Mouse (Mus musculus): ENCODE results near the gene Tmem170b. TPM values are rescaled to one million over a fixed set of nuclear protein-coding genes. Genes with fewer than 3 reads are reported as not detected.

Gene Tmem170b
- total RNA-seq, 1 experiment from 2014 or later = 16.2 TPM

GRCm38 (mm10) chr13:41606081-41607000 lies 634 bp downstream of the Tmem170b start:
- ATAC-seq (replicated peaks in 1 of 2; ENCODE audit: insufficient read depth in 1 of 2, low FRiP score in 2 of 2, low TSS enrichment in 1 of 2, low read depth in 1 of 2, poor library complexity in 2 of 2, severe bottlenecking in 2 of 2) = no peak

GRCm38 (mm10) chr13:41607589-41607988 lies 1.9 kb downstream of the Tmem170b start:
- ATAC-seq (replicated peaks in 1 of 2; ENCODE audit: insufficient read depth in 1 of 2, low FRiP score in 2 of 2, low TSS enrichment in 1 of 2, low read depth in 1 of 2, poor library complexity in 2 of 2, severe bottlenecking in 2 of 2) = no peak

- no peak for ATAC-seq (replicated peaks in 1 of 2; ENCODE audit: insufficient read depth in 1 of 2, low FRiP score in 2 of 2, low TSS enrichment in 1 of 2, low read depth in 1 of 2, poor library complexity in 2 of 2, severe bottlenecking in 2 of 2)
Observed at GRCm38 (mm10) chr13:41608559-41608958, 2.9 kb downstream of the Tmem170b start.

GRCm38 (mm10) chr13:41611046-41611445 lies 5.3 kb downstream of the Tmem170b start:
- ATAC-seq (replicated peaks in 1 of 2; ENCODE audit: insufficient read depth in 1 of 2, low FRiP score in 2 of 2, low TSS enrichment in 1 of 2, low read depth in 1 of 2, poor library complexity in 2 of 2, severe bottlenecking in 2 of 2) = no peak

- ATAC-seq (replicated peaks in 1 of 2; ENCODE audit: insufficient read depth in 1 of 2, low FRiP score in 2 of 2, low TSS enrichment in 1 of 2, low read depth in 1 of 2, poor library complexity in 2 of 2, severe bottlenecking in 2 of 2) = no peak
Observed at GRCm38 (mm10) chr13:41614539-41614938, 8.8 kb downstream of the Tmem170b start.

- ATAC-seq (replicated peaks in 1 of 2; ENCODE audit: insufficient read depth in 1 of 2, low FRiP score in 2 of 2, low TSS enrichment in 1 of 2, low read depth in 1 of 2, poor library complexity in 2 of 2, severe bottlenecking in 2 of 2) = no peak
Observed at GRCm38 (mm10) chr13:41614982-41615381, 9.3 kb downstream of the Tmem170b start.

GRCm38 (mm10) chr13:41619470-41619869 lies 13.8 kb downstream of the Tmem170b start:
- ATAC-seq (replicated peaks in 1 of 2; ENCODE audit: insufficient read depth in 1 of 2, low FRiP score in 2 of 2, low TSS enrichment in 1 of 2, low read depth in 1 of 2, poor library complexity in 2 of 2, severe bottlenecking in 2 of 2) = peak; percentile 46 to 48; a peak in 1 of 4 replicates

- no peak for ATAC-seq (replicated peaks in 1 of 2; ENCODE audit: insufficient read depth in 1 of 2, low FRiP score in 2 of 2, low TSS enrichment in 1 of 2, low read depth in 1 of 2, poor library complexity in 2 of 2, severe bottlenecking in 2 of 2)
Observed at GRCm38 (mm10) chr13:41620132-41620531, 14.4 kb downstream of the Tmem170b start.

- ATAC-seq (replicated peaks in 1 of 2; ENCODE audit: insufficient read depth in 1 of 2, low FRiP score in 2 of 2, low TSS enrichment in 1 of 2, low read depth in 1 of 2, poor library complexity in 2 of 2, severe bottlenecking in 2 of 2) = peak in 1 of 2 experiments; percentile 58; a peak in 2 of 4 replicates
Observed at GRCm38 (mm10) chr13:41624123-41624522, 18.4 kb downstream of the Tmem170b start.

- ATAC-seq (replicated peaks in 1 of 2; ENCODE audit: insufficient read depth in 1 of 2, low FRiP score in 2 of 2, low TSS enrichment in 1 of 2, low read depth in 1 of 2, poor library complexity in 2 of 2, severe bottlenecking in 2 of 2) = no peak
Observed at GRCm38 (mm10) chr13:41625248-41625647, 19.5 kb downstream of the Tmem170b start.

- no peak for ATAC-seq (replicated peaks in 1 of 2; ENCODE audit: insufficient read depth in 1 of 2, low FRiP score in 2 of 2, low TSS enrichment in 1 of 2, low read depth in 1 of 2, poor library complexity in 2 of 2, severe bottlenecking in 2 of 2)
Observed at GRCm38 (mm10) chr13:41627277-41627916, 21.7 kb downstream of the Tmem170b start.

- peak; percentile 67 to 87 for ATAC-seq (replicated peaks in 1 of 2; ENCODE audit: insufficient read depth in 1 of 2, low FRiP score in 2 of 2, low TSS enrichment in 1 of 2, low read depth in 1 of 2, poor library complexity in 2 of 2, severe bottlenecking in 2 of 2)
Observed at GRCm38 (mm10) chr13:41634401-41634818, 28.7 kb downstream of the Tmem170b start.

- no peak for ATAC-seq (replicated peaks in 1 of 2; ENCODE audit: insufficient read depth in 1 of 2, low FRiP score in 2 of 2, low TSS enrichment in 1 of 2, low read depth in 1 of 2, poor library complexity in 2 of 2, severe bottlenecking in 2 of 2)
Observed at GRCm38 (mm10) chr13:41638083-41638482, 32.4 kb downstream of the Tmem170b start.

- ATAC-seq (replicated peaks in 1 of 2; ENCODE audit: insufficient read depth in 1 of 2, low FRiP score in 2 of 2, low TSS enrichment in 1 of 2, low read depth in 1 of 2, poor library complexity in 2 of 2, severe bottlenecking in 2 of 2) = 0 out of 4 replicates have a peak, but pooled peaks of 1 of the 2 experiments have one; percentile 12
Observed at GRCm38 (mm10) chr13:41642851-41643250, 37.1 kb downstream of the Tmem170b start.

GRCm38 (mm10) chr13:41643798-41644197 lies 38.1 kb downstream of the Tmem170b start:
- ATAC-seq (replicated peaks in 1 of 2; ENCODE audit: insufficient read depth in 1 of 2, low FRiP score in 2 of 2, low TSS enrichment in 1 of 2, low read depth in 1 of 2, poor library complexity in 2 of 2, severe bottlenecking in 2 of 2) = no peak

- ATAC-seq (replicated peaks in 1 of 2; ENCODE audit: insufficient read depth in 1 of 2, low FRiP score in 2 of 2, low TSS enrichment in 1 of 2, low read depth in 1 of 2, poor library complexity in 2 of 2, severe bottlenecking in 2 of 2) = no peak
Observed at GRCm38 (mm10) chr13:41644591-41645482, 39.1 kb downstream of the Tmem170b start.

- ATAC-seq (replicated peaks in 1 of 2; ENCODE audit: insufficient read depth in 1 of 2, low FRiP score in 2 of 2, low TSS enrichment in 1 of 2, low read depth in 1 of 2, poor library complexity in 2 of 2, severe bottlenecking in 2 of 2) = no peak
Observed at GRCm38 (mm10) chr13:41645483-41645859, 39.8 kb downstream of the Tmem170b start.
